In the genomic region with DNA sequence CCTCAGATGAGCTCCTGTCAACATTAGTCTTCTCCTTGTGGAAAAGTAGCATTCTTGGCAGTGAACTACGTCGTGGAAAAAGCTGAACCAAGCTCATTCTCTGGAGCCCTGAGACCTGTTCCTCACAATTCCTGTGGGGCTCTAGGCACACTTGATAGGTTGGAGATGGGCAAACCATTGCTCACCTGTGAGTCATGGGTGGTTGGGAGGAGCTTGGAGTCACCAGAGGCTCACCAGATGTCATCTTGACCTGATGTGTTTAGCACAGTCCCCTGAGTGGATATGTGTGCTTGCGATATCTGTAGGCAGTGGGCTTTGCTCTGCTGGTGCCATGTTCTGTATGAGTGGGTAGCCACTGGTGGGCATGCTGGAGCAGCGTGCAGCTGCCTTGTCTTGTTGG, we compare ENCODE assay signal across 22 mouse cellular contexts.
"Had no signal": no experiment of that assay in that cellular context is flagged by ENCODE, and none has a peak within 500 bp of the region (broad histone marks: within the 10 kb centered on the region; RNA-seq: fewer than 3 reads in every experiment).

No protein-coding gene starts in this region.

- H3K27ac ChIP-seq: lung, embryonic 15.5 days; macrophage; midbrain, embryonic 12.5 days; neural tube, embryonic 13.5 days had no signal

- DNase-seq: liver, postnatal 0 days; lung, adult 2 months; lung, postnatal 14 days; lung, postnatal 36 days; midbrain, embryonic 14.5 days; retina, postnatal 1 day; right cerebral cortex, adult 18-20 months; right cerebral cortex, postnatal 25 days; right cerebral cortex, postnatal 4 days; spleen, adult 18-20 months; thymus, adult 18-20 months; thymus, postnatal 14 days; thymus, postnatal 4 days had no signal

- H3K4me3 ChIP-seq: lung, embryonic 15.5 days; midbrain, embryonic 10.5 days; midbrain, embryonic 12.5 days; myocyte; neural tube, embryonic 13.5 days; neural tube, embryonic 15.5 days had no signal

- ATAC-seq: liver, postnatal 0 days; lung, postnatal 0 days; midbrain, embryonic 16.5 days had no signal
